Mouse (Mus musculus): ENCODE data around the gene A630076J17Rik. TPM values are rescaled to one million over a fixed set of nuclear protein-coding genes. Genes with fewer than 3 reads are reported as not detected.

The A630076J17Rik gene
- polyA plus RNA-seq, 1 experiment from 2014 or later: 1.3 TPM

- Histone ChIP-seq H3K27ac (ENCODE audit: low read length) (no peak overlapping the region), H3K36me3 (ENCODE audit: control insufficient read depth, insufficient read depth, low read length) (no peaks in the 10 kb centered on the region), H3K27me3 (ENCODE audit: control insufficient read depth, insufficient read depth, low read length) (no peaks in the 10 kb centered on the region), H3K4me3 (ENCODE audit: low read depth, low read length) (no peak overlapping the region), H3K4me1 (ENCODE audit: control insufficient read depth, insufficient read depth, low read length) (0 out of 2 replicates have a peak, but pooled peaks cover 11% of the 10 kb centered on the region), H3K9ac (replicated peaks; ENCODE audit: low read depth, low read length) (no peak overlapping the region), H3K9me3 (ENCODE audit: control insufficient read depth, low read depth, low read length) (no peaks in the 10 kb centered on the region), H3K4me2 (replicated peaks; ENCODE audit: low read depth, low read length) (no peak overlapping the region)
- ATAC-seq (ENCODE audit: insufficient number of reproducible peaks, insufficient read depth, low FRiP score, low read depth): no peak
- 30% methylated on average over 2 of the region's 2 CpGs for WGBS
Measured at GRCm38 (mm10) chr3:107233945-107234344, 3.5 kb downstream of the A630076J17Rik start.

DNA sequence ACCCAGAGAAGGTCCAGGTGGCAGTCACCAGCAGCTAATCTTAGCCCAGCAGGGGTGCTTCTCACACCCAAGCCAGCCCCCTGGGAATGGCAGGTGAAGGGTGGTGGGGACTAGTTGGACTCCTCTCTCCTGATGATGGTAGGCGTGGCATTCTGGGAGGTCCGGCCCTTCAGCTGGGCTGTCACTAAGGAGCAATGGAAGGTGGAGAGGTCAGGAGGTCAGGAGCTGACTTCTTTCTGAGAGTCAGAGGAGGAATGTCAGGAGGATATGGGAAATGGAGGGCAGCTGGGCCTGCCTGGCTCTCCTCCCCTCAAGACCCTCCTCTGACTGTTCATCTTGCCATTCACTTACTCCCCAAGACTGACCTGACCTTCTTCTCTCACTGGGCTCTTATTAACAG, 7.6 kb downstream of the A630076J17Rik start:
- Histone ChIP-seq H3K4me3 (ENCODE audit: low read depth, low read length) (no peak overlapping the region), H3K9me3 (ENCODE audit: control insufficient read depth, low read depth, low read length) (no peaks in the 10 kb centered on the region), H3K27ac (ENCODE audit: low read length) (no peak overlapping the region), H3K36me3 (ENCODE audit: control insufficient read depth, insufficient read depth, low read length) (no peaks in the 10 kb centered on the region), H3K4me2 (replicated peaks; ENCODE audit: low read depth, low read length) (no peak overlapping the region), H3K27me3 (ENCODE audit: control insufficient read depth, insufficient read depth, low read length) (no peaks in the 10 kb centered on the region), H3K9ac (replicated peaks; ENCODE audit: low read depth, low read length) (no peak overlapping the region), H3K4me1 (ENCODE audit: control insufficient read depth, insufficient read depth, low read length) (no peaks in the 10 kb centered on the region)
- 44% methylated on average over 2 of the region's 2 CpGs for WGBS
- ATAC-seq (ENCODE audit: insufficient number of reproducible peaks, insufficient read depth, low FRiP score, low read depth): no peak

DNA sequence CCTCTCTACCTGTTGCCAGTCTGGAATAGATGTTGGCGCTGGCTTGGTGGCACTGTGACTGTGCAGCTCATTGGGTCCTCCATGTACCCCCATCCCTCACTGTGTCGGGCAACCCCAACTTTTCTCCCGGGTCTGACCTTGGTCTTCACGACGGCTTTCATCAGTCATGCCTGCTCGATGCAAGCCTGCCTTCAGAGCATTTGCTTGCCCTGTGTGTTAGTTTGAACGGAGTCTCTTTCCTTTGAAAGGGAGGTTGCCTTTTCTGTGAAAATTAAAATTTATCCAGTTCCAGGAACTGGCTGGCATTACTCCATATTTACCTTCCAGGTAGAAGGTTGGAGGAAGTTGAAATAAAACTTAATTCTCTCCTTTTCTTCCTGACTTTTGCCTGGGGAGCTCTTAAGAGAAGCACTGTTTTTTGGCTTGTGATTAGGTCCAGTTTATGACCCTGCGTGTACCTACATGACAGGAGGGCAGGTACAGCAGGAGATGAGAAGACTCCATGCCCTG, 8.1 kb downstream of the A630076J17Rik start:
- Histone ChIP-seq H3K9ac (replicated peaks; ENCODE audit: low read depth, low read length) (no peak overlapping the region), H3K9me3 (ENCODE audit: control insufficient read depth, low read depth, low read length) (no peaks in the 10 kb centered on the region), H3K27me3 (ENCODE audit: control insufficient read depth, insufficient read depth, low read length) (no peaks in the 10 kb centered on the region), H3K36me3 (ENCODE audit: control insufficient read depth, insufficient read depth, low read length) (no peaks in the 10 kb centered on the region), H3K4me3 (ENCODE audit: low read depth, low read length) (no peak overlapping the region), H3K27ac (ENCODE audit: low read length) (no peak overlapping the region), H3K4me1 (ENCODE audit: control insufficient read depth, insufficient read depth, low read length) (no peaks in the 10 kb centered on the region), H3K4me2 (replicated peaks; ENCODE audit: low read depth, low read length) (no peak overlapping the region)
- no peak for ATAC-seq (ENCODE audit: insufficient number of reproducible peaks, insufficient read depth, low FRiP score, low read depth)
- 71% methylated on average over 8 of the region's 8 CpGs for WGBS

GRCm38 (mm10) chr3:107239607-107240006, 9.2 kb downstream of the A630076J17Rik start, which contains the start of gene Prok1:
Prok1 (minus strand) TSS chr3:107239707.
- 86% methylated on average over 9 of the region's 9 CpGs for WGBS
- H3K9me3 ChIP-seq (ENCODE audit: control insufficient read depth, low read depth, low read length): no peaks in the 10 kb centered on the region
- H3K4me1 ChIP-seq (ENCODE audit: control insufficient read depth, insufficient read depth, low read length): no peaks in the 10 kb centered on the region
- H3K4me2 ChIP-seq (replicated peaks; ENCODE audit: low read depth, low read length): no peak within 1 kb of the TSS
- no peak within 1 kb of the TSS for H3K9ac ChIP-seq (replicated peaks; ENCODE audit: low read depth, low read length)
- H3K27me3 ChIP-seq (ENCODE audit: control insufficient read depth, insufficient read depth, low read length): no peaks in the 10 kb centered on the region
- no peak for ATAC-seq (ENCODE audit: insufficient number of reproducible peaks, insufficient read depth, low FRiP score, low read depth)
- no peak within 1 kb of the TSS for H3K4me3 ChIP-seq (ENCODE audit: low read depth, low read length)
- no peak within 1 kb of the TSS for H3K27ac ChIP-seq (ENCODE audit: low read length)
- no peaks in the 10 kb centered on the region for H3K36me3 ChIP-seq (ENCODE audit: control insufficient read depth, insufficient read depth, low read length)

DNA sequence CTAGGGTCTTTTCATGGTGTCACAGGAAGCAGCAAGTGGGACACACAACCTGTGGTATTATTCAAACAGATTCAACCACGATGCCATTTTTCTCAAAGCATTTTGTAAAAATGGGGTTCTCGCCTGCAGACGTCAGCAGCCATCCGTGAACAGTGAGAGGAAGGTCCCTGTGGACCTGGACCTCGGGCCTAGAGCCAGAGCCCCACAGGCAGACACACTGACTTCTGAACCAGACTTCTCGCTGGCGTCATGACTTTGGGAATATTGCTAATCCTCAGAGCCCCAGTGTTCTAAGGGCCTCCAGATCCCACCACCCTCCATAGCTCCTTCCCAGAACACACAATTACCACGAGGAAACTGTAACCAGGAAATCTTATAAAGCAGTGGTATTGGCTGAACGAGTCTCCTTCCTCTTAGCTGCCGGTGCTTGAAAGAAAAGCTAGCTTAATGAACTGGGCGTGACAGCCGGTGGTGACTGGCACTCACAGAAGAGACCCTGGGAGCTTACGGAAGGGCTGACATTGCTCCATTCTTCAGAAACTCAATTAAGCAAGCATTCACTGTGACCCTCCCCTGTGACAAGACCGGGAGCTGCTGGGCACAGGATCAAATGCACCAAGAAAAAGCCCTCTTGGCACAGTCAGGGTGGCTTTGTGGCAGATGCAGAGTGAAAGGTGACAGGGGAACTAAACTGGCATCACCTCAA, 11.1 kb downstream of the A630076J17Rik start:
- H3K9ac ChIP-seq (replicated peaks; ENCODE audit: low read depth, low read length): no peak overlapping the region
- H3K4me1 ChIP-seq (ENCODE audit: control insufficient read depth, insufficient read depth, low read length): no peaks in the 10 kb centered on the region
- no peaks in the 10 kb centered on the region for H3K36me3 ChIP-seq (ENCODE audit: control insufficient read depth, insufficient read depth, low read length)
- no peak overlapping the region for H3K4me3 ChIP-seq (ENCODE audit: low read depth, low read length)
- no peaks in the 10 kb centered on the region for H3K9me3 ChIP-seq (ENCODE audit: control insufficient read depth, low read depth, low read length)
- no peaks in the 10 kb centered on the region for H3K27me3 ChIP-seq (ENCODE audit: control insufficient read depth, insufficient read depth, low read length)
- no peak overlapping the region for H3K27ac ChIP-seq (ENCODE audit: low read length)
- 58% methylated on average over 14 of the region's 14 CpGs for WGBS
- ATAC-seq (ENCODE audit: insufficient number of reproducible peaks, insufficient read depth, low FRiP score, low read depth): no peak
- H3K4me2 ChIP-seq (replicated peaks; ENCODE audit: low read depth, low read length): no peak overlapping the region

DNA sequence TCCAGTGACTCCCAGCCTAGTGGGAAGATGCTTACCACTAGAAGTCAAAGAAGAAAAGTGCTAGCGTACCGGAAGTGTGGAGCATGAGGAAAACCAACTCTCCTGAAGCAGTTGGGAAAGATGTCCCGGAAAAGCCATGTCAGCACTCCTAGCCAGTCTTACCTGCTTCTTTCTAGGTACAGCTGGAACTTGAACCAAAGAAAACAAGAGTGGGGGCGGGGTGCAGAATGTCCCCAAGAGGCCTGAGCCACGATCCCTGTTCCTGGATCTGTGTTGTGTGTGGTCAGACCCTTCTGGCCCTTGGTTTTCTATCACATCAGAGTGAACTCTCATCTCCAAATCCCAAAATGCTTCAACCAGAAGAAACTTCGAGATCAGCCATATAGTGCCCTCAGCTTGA, 16.5 kb downstream of the A630076J17Rik start:
- Histone ChIP-seq H3K36me3 (ENCODE audit: control insufficient read depth, insufficient read depth, low read length) (no peaks in the 10 kb centered on the region), H3K4me1 (ENCODE audit: control insufficient read depth, insufficient read depth, low read length) (no peaks in the 10 kb centered on the region), H3K27ac (ENCODE audit: low read length) (no peak overlapping the region), H3K9ac (replicated peaks; ENCODE audit: low read depth, low read length) (no peak overlapping the region), H3K4me3 (ENCODE audit: low read depth, low read length) (no peak overlapping the region), H3K27me3 (ENCODE audit: control insufficient read depth, insufficient read depth, low read length) (no peaks in the 10 kb centered on the region), H3K9me3 (ENCODE audit: control insufficient read depth, low read depth, low read length) (no peaks in the 10 kb centered on the region), H3K4me2 (replicated peaks; ENCODE audit: low read depth, low read length) (no peak overlapping the region)
- WGBS: 80% methylated on average over 6 of the region's 6 CpGs
- ATAC-seq (ENCODE audit: insufficient number of reproducible peaks, insufficient read depth, low FRiP score, low read depth): no peak

- Histone ChIP-seq H3K4me3 (ENCODE audit: low read depth, low read length) (no peak overlapping the region), H3K4me1 (ENCODE audit: control insufficient read depth, insufficient read depth, low read length) (no peaks in the 10 kb centered on the region), H3K9ac (replicated peaks; ENCODE audit: low read depth, low read length) (no peak overlapping the region), H3K27ac (ENCODE audit: low read length) (no peak overlapping the region), H3K36me3 (ENCODE audit: control insufficient read depth, insufficient read depth, low read length) (no peaks in the 10 kb centered on the region), H3K9me3 (ENCODE audit: control insufficient read depth, low read depth, low read length) (no peaks in the 10 kb centered on the region), H3K4me2 (replicated peaks; ENCODE audit: low read depth, low read length) (no peak overlapping the region), H3K27me3 (ENCODE audit: control insufficient read depth, insufficient read depth, low read length) (no peaks in the 10 kb centered on the region)
- ATAC-seq (ENCODE audit: insufficient number of reproducible peaks, insufficient read depth, low FRiP score, low read depth): no peak
- 64% methylated on average over 3 of the region's 3 CpGs for WGBS
Measured at GRCm38 (mm10) chr3:107249042-107249441, 18.6 kb downstream of the A630076J17Rik start.

GRCm38 (mm10) chr3:107250320-107250719, 19.9 kb downstream of the A630076J17Rik start:
- H3K9ac ChIP-seq (replicated peaks; ENCODE audit: low read depth, low read length): no peak overlapping the region
- no peak overlapping the region for H3K27ac ChIP-seq (ENCODE audit: low read length)
- no peak for ATAC-seq (ENCODE audit: insufficient number of reproducible peaks, insufficient read depth, low FRiP score, low read depth)
- no peak overlapping the region for H3K4me2 ChIP-seq (replicated peaks; ENCODE audit: low read depth, low read length)
- H3K4me1 ChIP-seq (ENCODE audit: control insufficient read depth, insufficient read depth, low read length): no peaks in the 10 kb centered on the region
- no peaks in the 10 kb centered on the region for H3K36me3 ChIP-seq (ENCODE audit: control insufficient read depth, insufficient read depth, low read length)
- no peaks in the 10 kb centered on the region for H3K9me3 ChIP-seq (ENCODE audit: control insufficient read depth, low read depth, low read length)
- H3K27me3 ChIP-seq (ENCODE audit: control insufficient read depth, insufficient read depth, low read length): no peaks in the 10 kb centered on the region
- WGBS: 16% methylated on average over 2 of the region's 2 CpGs
- H3K4me3 ChIP-seq (ENCODE audit: low read depth, low read length): no peak overlapping the region

DNA sequence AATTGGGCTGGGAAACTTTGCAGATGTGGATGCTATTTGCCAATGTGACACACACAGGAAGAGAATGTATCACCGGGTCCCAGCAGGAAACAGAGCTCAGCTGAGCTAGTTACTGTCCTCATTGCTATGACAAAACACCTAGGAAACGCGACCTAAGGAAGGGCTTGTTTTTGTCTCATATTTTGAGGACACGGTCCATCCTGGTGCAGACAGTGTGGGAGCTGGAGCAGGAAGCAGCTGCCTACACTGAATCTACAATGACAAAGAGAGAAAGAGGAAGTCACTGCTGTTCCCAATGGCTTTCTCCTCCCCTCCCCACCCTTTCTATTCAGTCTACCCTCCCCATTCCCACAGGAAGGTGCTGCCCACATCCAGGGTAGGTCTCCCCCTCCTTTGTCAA, 21.6 kb downstream of the A630076J17Rik start:
- Histone ChIP-seq H3K27ac (ENCODE audit: low read length) (no peak overlapping the region), H3K9me3 (ENCODE audit: control insufficient read depth, low read depth, low read length) (no peaks in the 10 kb centered on the region), H3K4me2 (replicated peaks; ENCODE audit: low read depth, low read length) (no peak overlapping the region), H3K9ac (replicated peaks; ENCODE audit: low read depth, low read length) (no peak overlapping the region), H3K4me3 (ENCODE audit: low read depth, low read length) (no peak overlapping the region), H3K27me3 (ENCODE audit: control insufficient read depth, insufficient read depth, low read length) (no peaks in the 10 kb centered on the region), H3K36me3 (ENCODE audit: control insufficient read depth, insufficient read depth, low read length) (no peaks in the 10 kb centered on the region), H3K4me1 (ENCODE audit: control insufficient read depth, insufficient read depth, low read length) (no peaks in the 10 kb centered on the region)
- ATAC-seq (ENCODE audit: insufficient number of reproducible peaks, insufficient read depth, low FRiP score, low read depth): no peak
- WGBS: 60% methylated on average over 4 of the region's 4 CpGs

Data from stomach, embryonic 14.5 days (tissue).